Mouse (Mus musculus) kidney, postnatal 14 days (tissue): ENCODE data around the gene Trappc4.
"Not testable (repeated sequence)": the region's sequence is repeated elsewhere in the genome, so short reads cannot be mapped to it uniquely, and the experiment has no call there.

Experiments
- DNase-seq: peaks from one replicate; pipeline ENCODE4 v3.0.0; 2022; ENCODE audit warnings: mixed read lengths

Trappc4 gene

GRCm38 (mm10) chr9:44406906-44407751, at the start of gene Trappc4, which contains the start of gene Rps25:
Gene Trappc4, minus strand, starts transcription at chr9:44407600.
Gene Rps25, plus strand, starts transcription at chr9:44407139.
- DNase-seq: peak; percentile 95

- no peak for DNase-seq
Measured at GRCm38 (mm10) chr9:44454891-44455220, 47.5 kb upstream of the Trappc4 start, which contains the start of gene Upk2. Gene Upk2, minus strand, starts transcription at chr9:44454976.

- peak; percentile 87 for DNase-seq
Measured at GRCm38 (mm10) chr9:44454132-44454890, 46.9 kb upstream of the Trappc4 start.

GRCm38 (mm10) chr9:44450387-44450786, 43.0 kb upstream of the Trappc4 start:
- no peak for DNase-seq

GRCm38 (mm10) chr9:44444402-44445025, 37.1 kb upstream of the Trappc4 start:
- DNase-seq: not testable (repeated sequence)

- no peak for DNase-seq
Measured at GRCm38 (mm10) chr9:44440961-44441360, 33.6 kb upstream of the Trappc4 start, which contains the start of gene Foxr1. Gene Foxr1, minus strand, starts transcription at chr9:44441136.

GRCm38 (mm10) chr9:44435747-44436146, 28.3 kb upstream of the Trappc4 start:
- no peak for DNase-seq

- DNase-seq: no peak
Measured at GRCm38 (mm10) chr9:44432577-44433185, 25.3 kb upstream of the Trappc4 start.

- no peak for DNase-seq
Measured at GRCm38 (mm10) chr9:44423576-44423975, 16.2 kb upstream of the Trappc4 start.

GRCm38 (mm10) chr9:44420280-44420898, 13.0 kb upstream of the Trappc4 start:
- DNase-seq: no peak

GRCm38 (mm10) chr9:44419730-44420129, 12.3 kb upstream of the Trappc4 start:
- not testable (repeated sequence) for DNase-seq

- DNase-seq: no peak
Measured at GRCm38 (mm10) chr9:44418519-44419385, 11.4 kb upstream of the Trappc4 start, which contains the start of gene Ccdc84. Gene Ccdc84, minus strand, starts transcription at chr9:44418569.

- peak; percentile 96 for DNase-seq
Measured at GRCm38 (mm10) chr9:44417892-44418363, 10.5 kb upstream of the Trappc4 start.

- no peak for DNase-seq
Measured at GRCm38 (mm10) chr9:44417156-44417891, 9.9 kb upstream of the Trappc4 start.

GRCm38 (mm10) chr9:44412781-44413180, 5.4 kb upstream of the Trappc4 start:
- no peak for DNase-seq

GRCm38 (mm10) chr9:44412306-44412705, 4.9 kb upstream of the Trappc4 start:
- no peak for DNase-seq

GRCm38 (mm10) chr9:44411601-44412130, 4.3 kb upstream of the Trappc4 start:
- no peak for DNase-seq

- no peak for DNase-seq
Measured at GRCm38 (mm10) chr9:44410647-44411336, 3.4 kb upstream of the Trappc4 start.

- DNase-seq: not testable (repeated sequence)
Measured at GRCm38 (mm10) chr9:44408693-44409092, 1.3 kb upstream of the Trappc4 start.

- no peak for DNase-seq
Measured at GRCm38 (mm10) chr9:44407752-44408097, 325 bp upstream of the Trappc4 start.
